Mouse (Mus musculus) lung, postnatal 0 days (tissue): Measurements from ENCODE around the gene Gsc2.

Source experiments
- CTCF ChIP-seq: IDR thresholded peaks from 2 replicates; pipeline ENCODE4 v1.5.1; 2016; ENCODE audit warnings: antibody characterized with exemption, mild to moderate bottlenecking
- EP300 ChIP-seq: IDR thresholded peaks from 2 replicates; pipeline ENCODE4 v1.6.1; 2016; ENCODE audit warnings: antibody characterized with exemption, mild to moderate bottlenecking, control low read depth

DNA sequence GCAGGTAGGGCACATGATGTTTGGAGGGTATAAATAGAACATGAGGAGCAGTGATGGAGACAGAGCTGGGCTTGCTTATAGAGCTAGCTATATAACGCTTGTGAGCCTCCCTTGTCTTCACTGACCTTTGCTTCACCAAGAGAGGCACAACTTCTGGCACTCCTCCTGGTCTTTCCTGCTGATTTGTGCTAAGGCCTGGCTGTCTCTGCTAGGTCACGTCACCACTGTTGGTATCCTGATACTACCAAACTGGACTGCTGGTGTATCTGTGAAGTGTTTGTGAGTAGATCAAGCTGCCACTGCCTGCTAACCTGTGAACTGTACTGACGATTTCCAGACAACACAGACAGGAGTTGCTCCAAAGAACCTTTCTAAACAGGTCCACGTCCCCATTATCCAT lies 39.7 kb downstream of the Gsc2 start:
- TF ChIP-seq CTCF, result no peak
- TF ChIP-seq EP300, result no peak
